Mouse (Mus musculus): Measurements from ENCODE around the gene Adgrg1.
"Not testable (repeated sequence)": the region's sequence is repeated elsewhere in the genome, so short reads cannot be mapped to it uniquely, and the experiment has no call there.

Gene Adgrg1

DNA sequence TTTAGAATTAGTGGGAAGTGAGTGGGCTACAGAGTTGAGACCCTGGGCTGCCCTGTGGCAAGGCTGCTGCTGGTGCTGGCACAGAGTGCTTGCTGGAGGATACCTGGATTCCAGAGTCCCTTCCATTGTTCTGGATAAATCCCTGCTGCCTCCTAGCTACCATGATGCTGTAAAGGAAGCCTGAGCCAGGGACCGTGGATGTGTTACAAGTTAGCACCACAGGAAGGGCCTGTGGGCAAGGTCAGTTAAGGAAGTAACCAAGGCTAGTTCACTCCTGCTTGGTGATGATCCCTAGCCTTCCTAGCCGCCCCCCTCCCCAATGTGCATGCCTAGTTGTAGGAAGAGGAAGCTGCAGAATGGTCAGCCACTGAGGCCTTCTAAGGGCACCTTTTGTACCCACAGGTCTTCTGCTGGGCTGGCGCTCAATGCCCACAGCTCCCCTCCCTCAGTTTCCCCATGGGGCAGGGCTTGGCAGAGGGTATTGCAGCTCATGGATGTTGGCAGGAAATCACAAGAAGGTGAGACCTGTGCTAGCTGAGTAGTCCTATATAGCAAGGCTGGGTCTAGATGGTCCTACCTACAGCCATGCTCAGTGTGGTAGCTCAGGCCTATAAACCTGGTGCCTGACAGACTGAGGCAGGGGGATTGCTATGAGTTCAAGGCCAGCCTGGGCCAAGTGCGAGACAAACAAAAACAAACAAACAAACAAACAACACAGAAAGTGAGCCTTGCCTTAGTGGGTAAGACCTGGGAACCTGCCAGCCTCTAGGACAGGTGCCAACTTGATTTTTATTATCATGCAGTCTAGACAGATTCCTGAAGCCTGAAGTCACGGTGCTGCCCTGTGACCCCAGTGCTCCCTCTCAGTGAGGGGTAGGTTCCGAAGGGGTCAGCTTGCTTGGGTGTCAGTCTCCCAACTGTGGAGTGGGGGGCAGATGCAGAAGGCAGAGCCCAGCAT is 22.6 kb downstream of the Adgrg1 start:
- DNase-seq, result peak; percentile 43 to 72

DNA sequence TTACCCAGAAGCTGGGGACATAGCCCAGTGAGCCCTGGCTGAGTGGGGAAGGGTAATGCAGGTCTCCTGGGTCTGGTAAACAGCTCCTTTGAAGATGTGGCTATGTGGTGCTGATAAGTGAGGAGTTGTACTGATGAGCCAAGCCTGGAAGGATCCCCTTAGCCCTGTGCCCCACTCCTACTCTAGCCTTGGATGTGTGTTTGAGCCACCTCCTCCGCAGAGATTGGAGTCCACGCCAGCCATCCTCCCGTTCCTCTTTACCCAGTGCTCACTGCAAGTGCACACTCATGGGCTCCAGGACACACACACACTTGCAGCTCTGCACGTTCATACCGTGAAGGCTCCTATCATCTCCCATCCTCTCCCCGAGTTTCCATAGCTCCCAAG is 23.3 kb downstream of the Adgrg1 start:
- peak in 1 of 2 experiments; percentile 7 for DNase-seq

DNA sequence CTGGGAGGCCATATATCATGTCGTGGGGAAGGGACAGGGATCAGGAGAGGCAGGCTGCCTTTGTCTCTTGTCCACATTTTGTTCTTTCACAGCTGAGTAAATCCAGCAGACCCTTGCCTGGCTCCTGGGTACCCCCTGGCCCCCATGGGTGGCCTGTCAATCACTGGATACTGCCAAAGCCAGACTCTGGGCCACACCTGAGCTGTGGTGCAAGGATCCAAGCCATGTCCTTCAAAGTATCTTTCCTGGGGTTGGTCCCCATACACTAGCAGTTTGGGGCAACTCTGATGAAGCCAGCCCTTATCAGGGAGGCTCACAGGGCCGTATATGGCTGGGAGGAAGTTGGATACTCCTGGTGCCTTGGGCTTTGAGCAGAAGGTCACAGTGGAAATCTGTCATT is 23.9 kb downstream of the Adgrg1 start:
- DNase-seq, result peak in 1 of 2 experiments; percentile 6

DNA sequence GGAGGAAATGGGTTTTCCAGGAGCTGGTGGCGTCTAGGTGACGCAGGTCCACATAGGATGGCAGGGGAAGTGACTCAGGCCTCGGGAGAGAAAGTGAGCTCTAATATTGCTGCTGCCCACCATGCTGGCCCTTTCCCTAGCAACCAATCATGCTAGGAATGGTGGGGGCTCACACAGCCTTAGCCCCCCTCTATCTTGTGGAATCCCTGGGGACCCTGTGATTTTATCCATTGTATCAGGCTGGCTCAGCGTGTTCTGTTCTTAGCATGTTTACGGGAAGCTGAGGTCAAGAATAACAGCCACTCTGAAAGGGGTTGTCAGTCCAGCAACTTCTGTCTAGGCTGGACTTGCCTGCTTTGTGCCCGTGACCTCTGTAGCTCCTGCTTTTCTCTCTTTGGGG is 24.5 kb downstream of the Adgrg1 start:
- no peak for DNase-seq

DNA sequence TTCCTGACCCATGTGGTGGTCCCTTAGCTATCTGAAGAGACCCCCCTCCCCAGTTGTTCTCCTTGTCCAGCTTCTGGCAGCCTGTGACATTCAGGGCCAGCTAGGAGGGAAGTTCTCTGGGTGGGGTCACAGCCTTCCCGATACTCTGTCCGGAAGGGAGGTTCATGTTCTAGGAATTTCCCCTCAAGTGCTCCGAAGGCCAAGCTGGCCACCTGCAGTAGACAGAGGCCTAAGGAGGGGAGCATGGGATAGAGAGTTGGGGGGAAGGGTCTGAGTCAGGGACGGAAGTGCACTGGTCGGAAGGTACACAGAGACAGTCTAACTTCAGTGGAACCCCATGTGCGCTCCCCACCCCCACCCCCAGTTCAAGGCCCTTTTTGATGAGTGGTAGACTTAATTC is 25.4 kb downstream of the Adgrg1 start:
- no peak for DNase-seq

DNA sequence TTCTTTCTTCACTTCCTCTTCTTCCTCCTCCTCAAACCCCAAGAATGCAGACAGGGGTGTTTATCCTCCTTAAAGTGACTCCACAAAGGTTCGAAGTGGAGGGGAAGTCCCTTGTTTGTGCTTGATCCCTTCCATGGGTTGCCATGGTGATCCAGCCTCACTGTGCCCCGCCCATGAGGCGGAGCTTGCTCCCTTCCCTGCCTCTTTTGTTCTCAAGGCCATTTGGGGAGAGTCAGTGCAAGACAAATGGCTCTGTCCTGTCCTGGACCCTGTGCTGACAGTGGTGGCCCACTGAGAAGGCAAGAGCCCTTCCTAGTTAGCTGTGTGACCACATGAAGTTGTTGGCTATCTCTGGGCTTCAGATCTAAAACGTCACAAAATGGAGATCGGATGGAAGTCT is 26.1 kb downstream of the Adgrg1 start:
- DNase-seq, result peak; percentile 37 to 50

DNA sequence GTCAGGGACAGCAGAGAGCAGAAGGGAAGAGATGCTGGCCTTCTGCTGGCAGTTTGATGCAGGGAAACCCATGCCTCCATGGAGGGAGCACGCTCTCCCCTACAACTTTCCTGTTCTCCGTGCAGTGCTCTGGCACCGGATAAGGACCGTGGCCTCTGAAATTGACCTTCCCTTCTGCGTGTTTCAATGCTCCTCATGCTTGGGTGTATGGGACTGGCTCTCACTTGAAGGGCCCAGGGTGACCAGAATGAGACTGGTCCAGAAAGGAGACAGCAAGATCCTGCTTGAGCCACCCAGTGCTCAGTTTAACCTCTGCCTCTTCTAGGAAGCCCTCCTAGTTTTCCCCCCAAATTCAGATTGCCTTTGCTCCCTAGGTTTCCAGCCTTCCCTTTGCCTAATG is 26.6 kb downstream of the Adgrg1 start:
- peak in 1 of 2 experiments; percentile 4 for DNase-seq

DNA sequence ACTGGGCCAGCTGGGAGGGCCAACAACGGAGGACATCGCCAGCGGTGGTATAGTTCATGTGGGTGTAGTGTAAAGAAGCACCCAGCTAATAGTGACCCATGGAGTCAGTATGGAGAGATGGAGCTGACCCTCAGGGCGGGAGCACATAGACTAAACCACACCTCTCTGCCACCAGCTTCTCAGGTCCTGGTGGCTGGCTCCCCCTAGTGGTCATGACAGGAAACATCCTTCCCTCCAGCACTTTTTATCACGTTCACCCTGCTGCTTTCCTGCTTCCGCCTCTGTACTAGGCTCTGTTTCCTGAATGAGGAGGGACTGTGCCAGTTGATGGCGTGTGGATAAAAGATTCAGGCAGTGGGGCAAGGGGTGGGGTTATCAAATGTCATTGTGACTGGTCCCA is 27.1 kb downstream of the Adgrg1 start:
- DNase-seq, result peak; percentile 83 to 88

DNA sequence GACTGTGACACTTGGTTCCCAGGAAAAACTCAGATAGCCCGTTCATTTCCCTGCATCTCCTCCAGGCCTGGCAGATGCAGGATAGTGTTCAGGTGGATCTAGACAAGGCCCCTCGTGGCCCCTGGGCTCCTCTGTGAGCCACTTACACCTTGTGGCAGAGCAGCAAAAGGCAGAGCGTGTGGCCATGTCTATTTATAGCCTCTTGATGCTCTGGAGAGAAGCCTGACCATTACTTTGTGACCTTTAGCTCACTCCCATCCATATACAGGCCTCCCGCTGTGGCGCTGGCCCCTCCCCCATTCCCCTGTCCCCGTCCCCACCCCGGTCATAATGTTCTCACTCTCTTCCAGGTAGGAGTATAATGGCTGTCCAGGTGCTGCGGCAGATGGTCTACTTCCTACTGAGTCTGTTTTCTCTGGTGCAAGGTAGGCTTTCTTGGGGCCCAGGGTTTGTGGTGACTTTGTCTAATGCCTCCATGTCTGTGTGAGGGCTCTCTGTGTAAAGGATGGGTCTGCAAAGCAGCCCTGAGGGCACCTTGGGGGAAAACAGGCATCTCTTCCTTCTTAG is 27.6 kb downstream of the Adgrg1 start:
- peak; percentile 21 to 47 for DNase-seq

DNA sequence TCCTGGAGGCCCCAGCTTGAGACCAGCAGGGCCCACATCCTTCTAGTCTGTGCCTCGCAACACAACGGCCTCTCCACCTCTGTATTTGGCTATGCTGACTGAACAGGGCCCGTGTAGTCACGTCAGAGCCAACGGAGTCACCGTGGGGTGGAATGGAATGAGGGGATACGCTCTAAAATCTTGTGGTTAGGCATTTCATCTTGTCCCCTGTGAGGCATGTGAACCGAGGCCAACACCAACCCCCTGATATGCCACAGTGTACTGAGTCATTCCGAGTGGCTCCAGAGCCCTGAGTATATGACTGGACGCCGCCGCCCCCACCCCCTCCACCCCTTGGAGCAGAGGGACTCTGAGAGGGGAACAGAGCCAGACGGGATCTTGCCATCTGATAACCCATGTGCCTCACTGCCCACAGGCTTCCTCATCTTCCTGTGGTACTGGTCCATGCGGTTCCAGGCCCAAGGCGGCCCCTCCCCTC is 37.9 kb downstream of the Adgrg1 start:
- DNase-seq, result no peak

DNA sequence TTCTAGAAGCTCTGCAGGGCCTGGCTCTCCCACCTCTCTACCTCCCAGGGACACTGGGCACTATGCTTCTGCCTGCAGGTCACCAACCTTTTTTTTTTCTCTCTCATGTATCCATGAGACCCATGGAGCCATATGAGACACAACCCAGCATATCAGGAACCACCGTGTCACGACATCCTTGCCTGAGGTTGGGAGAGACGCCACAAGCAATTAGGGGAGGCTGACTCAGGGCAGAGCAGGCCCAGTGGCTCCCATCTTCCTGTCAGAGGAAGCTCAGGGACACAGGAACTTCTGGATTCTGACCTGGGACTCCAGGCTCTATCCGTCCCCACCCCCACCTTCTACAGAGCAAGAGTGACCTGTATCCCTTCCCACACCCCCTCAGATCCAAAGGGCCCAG is 41.3 kb downstream of the Adgrg1 start:
- DNase-seq, result no peak

DNA sequence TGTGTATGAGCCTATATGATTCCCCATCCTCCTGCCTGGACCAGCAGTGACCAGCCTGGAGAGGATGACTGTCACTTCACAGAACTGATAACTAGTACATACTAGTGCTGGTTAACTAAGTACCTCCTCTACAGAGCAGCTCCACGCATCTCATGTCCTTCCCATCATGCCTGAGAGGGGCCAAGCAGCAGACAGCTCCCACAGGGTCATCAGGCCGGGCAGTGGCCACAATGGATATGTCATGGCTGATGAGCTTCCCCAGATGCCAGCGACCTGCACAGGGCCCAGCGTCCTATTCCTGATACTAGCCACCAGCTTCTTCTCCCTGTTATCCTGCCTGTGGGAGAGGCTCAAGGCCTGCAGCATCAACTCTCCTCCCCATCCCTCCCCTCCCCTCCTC is 42.1 kb downstream of the Adgrg1 start:
- DNase-seq, result no peak

DNA sequence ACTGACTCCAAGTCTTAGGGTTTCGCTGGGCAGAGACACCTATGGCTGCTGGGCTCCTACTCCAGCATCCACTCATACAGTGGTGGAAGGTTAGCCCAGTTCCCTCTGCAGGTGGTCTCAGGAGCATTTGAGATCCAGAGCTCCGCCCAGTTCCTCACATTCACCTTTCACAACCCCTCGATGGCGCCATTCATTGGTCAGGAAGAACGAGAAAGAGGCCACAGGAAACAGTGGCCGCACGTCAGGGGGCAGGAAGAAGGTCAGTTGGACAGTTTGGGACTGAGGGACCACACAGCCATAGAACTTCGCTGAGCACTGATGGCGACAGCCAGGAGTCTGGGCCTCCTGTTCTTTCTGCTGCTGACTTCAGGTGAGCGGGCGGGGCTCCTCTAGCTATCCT is 42.9 kb downstream of the Adgrg1 start, which contains the start of gene Adgrg3:
Gene Adgrg3 (plus strand): TSS at position 242 of the 400 bp plus-strand sequence.
- DNase-seq, result no peak

DNA sequence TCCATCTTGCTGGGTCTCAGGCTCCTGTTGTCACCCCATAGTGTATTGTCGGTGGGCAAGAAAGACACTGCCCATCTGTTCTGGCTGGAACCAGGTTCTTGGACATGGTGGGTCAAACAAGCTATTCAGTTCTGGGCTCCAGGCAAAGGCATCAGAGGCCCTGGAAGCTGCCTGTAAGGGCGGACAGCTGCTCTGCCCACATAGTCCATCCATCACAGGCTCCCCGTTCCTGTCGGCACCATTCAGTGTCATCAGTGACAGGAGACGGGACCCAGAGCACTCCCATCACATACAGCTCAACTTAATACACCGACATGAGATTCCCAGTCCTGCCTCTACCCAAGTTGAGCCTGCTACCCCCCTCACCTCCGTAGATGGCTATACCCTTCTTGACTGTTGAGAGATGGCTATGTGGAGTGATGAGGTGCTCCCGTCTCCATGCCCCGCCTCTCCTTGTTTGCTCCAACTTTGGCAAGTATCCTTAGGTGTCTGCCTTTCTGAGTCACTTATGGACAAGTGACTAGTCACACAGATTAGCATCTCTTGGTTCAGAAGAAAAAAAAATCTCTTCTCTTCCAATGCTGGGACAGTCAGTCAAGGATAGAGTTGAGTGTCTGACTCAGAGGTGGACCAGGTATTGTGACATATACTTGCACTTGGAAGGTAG is 43.6 kb downstream of the Adgrg1 start:
- no peak for DNase-seq

DNA sequence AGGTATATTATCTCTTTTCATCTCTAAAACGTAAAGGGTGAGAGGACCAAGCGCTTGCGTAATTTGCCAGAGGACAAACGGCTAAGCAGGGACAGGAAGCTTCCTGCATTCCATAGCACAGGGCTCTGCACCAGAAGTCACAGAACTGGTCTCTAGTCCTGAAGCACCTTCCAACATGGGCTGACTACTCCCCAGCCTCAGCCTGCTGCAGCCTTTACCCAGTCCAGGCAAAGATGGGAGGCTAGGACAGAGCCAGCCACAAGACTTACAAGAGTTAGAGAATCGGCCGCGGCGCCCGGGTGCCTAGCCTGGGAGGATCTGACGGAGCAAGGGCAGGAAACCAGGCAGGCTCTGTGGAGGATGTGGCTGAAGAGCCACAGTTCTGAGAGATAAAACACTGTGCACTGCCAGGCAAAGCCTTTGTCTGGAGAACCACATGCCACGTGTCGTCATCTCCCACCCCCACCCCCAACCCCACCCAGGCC is 45.8 kb downstream of the Adgrg1 start:
- no peak for DNase-seq

DNA sequence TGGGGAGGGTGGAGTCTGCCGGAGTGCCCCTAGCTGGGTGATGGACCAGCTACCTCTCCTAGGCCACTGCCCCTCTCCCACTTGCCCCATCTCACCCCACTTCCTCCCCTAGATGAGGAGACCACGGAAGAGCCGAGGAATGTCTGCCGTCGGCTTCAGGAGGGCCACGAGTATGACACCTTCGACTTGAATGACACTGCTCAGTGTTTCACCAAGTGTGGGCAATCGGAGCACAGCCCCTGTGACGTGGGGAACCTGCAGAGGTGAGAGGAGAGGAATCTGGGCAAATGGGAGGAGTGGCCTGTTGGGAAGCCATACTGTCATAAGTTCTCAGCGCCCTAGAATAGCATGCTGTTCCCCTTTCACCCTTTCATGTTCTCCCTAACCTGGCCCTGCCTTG is 46.3 kb downstream of the Adgrg1 start:
- no peak for DNase-seq

DNA sequence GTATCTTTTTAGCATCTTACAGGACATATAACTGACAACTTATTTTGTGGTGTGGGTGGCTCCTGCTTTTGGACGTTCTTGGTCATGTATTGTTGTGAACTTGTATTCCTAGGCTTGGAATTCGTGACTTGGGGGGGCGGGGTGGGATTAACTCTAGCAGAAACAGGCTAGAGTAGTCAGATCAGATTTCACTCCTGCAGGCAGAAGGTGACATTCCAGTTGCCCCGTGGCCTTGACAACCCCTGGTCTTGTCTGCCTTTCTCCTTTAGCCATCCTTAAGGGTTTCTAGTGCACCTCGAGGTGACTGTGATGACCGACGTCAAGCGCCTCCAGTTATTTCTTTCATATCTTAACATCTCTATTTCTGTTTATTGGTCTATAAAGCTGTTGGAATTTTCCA is 48.6 kb downstream of the Adgrg1 start:
- no peak for DNase-seq

DNA sequence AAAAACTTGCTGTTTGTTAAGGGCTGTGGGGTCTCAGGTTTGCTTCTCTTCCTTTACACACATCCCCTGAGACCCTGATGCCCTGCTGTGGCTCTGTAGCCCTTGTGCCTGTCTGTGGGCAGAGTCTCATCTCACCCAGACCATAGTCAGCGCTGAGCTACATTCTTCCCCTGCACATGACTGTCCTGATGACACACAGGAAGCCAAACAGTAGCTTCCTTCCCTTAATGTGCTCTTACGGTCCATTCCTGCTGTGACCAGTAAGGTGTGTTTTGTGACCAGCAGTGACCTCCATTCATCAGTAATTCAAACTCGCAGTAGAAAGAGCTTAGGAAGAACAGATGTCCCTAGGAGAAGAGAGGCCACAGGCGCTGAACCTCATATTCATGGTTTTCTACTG is 49.8 kb downstream of the Adgrg1 start:
- no peak for DNase-seq

DNA sequence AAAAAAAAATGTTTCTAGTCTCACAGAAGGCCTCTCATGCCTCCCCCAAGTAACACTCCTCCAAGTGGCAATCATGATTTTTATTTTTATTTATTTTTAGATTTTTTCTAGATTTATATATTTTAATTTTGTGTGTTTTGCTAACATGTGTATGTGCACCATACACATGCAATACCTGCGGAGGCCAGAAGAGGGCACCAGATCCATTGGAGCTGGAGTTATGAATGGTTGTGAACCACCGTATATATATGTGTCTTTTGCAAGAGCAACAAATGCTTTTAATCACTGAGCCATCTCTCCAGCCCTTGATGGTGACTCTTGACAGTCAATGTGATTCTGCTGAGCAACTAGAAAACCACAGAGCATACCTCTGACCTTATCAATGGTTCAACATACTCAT is 50.9 kb downstream of the Adgrg1 start:
- DNase-seq, result peak; percentile 52 to 74

DNA sequence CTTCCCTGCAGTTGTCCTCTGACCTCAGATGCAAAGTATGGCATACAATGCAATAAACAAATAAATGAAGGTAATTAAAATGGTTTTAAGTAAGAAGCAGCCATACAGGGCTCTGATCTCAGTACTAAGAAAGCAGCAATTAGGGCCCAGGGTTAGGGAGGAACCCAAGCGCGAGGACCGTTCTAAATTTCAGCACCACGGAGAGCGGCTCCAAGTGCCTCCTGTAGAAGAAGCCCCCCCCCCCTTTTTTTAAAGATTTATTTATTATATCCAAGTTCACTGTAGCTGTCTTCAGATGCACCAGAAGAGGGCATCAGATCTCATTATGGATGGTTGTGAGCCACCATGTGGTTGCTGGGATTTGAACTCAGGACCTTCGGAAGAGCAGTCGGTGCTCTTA is 53.8 kb downstream of the Adgrg1 start:
- DNase-seq, result not testable (repeated sequence)

DNA sequence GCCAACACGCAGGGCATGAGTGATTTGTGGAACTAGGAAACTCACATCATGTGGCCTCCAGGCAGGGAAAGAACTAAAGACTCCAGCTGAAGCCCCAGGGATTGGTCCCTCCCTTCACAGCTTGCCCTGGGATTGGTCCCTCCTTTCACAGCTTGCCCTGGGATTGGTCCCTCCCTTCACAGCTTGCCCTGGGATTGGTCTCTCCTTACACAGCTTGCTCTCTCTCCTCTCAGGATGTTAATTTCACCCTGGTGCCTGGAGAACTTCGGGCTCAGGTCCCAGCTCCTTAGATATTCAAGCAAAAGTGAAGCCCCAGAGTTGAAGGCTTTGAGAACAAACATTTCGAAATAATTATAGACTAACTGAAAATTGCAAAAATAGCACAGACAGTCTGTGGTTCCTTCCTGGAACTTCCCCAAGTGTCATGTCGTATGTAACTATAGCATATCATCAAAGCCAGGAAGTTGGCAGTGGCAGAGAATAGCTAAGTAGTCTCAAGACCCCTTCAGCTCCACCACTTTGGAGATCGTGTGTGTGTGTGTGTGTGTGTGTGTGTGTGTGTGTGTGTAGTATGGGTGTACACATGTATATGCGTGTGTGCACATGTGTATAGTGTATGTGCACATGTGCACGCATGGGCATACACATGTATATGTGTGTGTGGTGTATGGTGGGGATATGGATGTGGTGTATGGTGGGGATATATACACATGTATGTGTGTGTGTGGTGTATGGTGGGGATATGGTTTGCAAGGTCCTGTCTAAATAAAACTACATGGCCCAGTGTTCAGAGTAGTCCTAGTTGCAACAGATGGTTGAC is 62.8 kb downstream of the Adgrg1 start:
- DNase-seq, result peak in 1 of 2 experiments; percentile 25
